Mouse (Mus musculus): ENCODE measurements around the gene Rhobtb1. TPM values are rescaled to one million over a fixed set of nuclear protein-coding genes. Genes with fewer than 3 reads are reported as not detected.
A peak's percentile ranks its signal among the peaks of the same experiment; 100 is the strongest.

Rhobtb1 gene
- polyA plus RNA-seq, 1 experiment from 2014 or later = 11.4 TPM

DNA sequence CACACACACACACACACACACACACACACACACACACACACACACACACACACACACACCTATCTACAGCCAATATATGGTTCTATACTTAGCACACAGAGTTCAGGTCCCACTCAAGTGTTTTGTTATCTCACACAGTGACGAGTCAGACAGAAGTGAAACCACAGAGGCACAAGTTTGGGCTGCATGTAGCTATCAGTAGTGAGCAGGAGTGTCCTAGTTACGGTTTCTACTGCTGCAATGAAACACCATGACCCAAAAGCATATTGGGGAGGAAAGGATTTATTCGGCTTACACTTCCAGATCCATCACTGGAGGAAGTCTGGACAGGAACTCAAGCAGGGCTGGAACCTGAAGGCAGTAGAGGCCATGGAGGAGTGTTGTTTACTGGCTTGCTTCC is 70.7 kb downstream of the Rhobtb1 start:
- H3K4me2 ChIP-seq (ENCODE audit: low read length) = no peak overlapping the region
- H3K4me3 ChIP-seq (ENCODE audit: low read length) = no peak overlapping the region
- H3K27me3 ChIP-seq (replicated peaks; ENCODE audit: control insufficient read depth, insufficient read depth, low read length) = no peaks in the 10 kb centered on the region
- no peak for ATAC-seq
- no peak overlapping the region for H3K9ac ChIP-seq (ENCODE audit: low read depth, low read length)
- no peaks in the 10 kb centered on the region for H3K36me3 ChIP-seq (ENCODE audit: control insufficient read depth, insufficient read depth, low read length)
- H3K4me1 ChIP-seq (ENCODE audit: control insufficient read depth, insufficient read depth, low read depth, low read length) = no peaks in the 10 kb centered on the region
- no peaks in the 10 kb centered on the region for H3K9me3 ChIP-seq (ENCODE audit: control insufficient read depth, low read length)
- 93% methylated on average over 3 of the region's 3 CpGs for WGBS
- H3K27ac ChIP-seq (ENCODE audit: low read depth, low read length) = no peak overlapping the region

DNA sequence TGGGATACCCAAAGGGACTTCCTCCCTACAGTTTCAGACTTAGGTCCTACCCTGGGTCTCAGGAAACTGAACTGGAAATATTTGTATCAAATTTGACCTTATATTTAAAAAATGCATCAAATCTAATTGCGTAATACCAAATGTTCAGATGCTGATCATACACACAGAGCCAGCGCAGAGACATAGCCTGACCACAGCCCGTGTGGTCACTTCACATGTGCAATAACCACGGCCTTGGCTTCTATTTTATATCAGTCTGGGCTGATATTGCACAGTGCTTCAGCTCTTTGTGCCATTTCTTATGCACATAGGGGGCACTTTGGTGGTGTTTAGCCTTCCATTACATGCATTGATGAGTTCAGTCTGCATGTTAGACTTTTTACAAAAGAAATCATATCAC is 72.0 kb downstream of the Rhobtb1 start:
- H3K4me2 ChIP-seq (ENCODE audit: low read length) = no peak overlapping the region
- no peaks in the 10 kb centered on the region for H3K9me3 ChIP-seq (ENCODE audit: control insufficient read depth, low read length)
- no peak overlapping the region for H3K4me3 ChIP-seq (ENCODE audit: low read length)
- ATAC-seq = no peak
- H3K27ac ChIP-seq (ENCODE audit: low read depth, low read length) = no peak overlapping the region
- no peaks in the 10 kb centered on the region for H3K4me1 ChIP-seq (ENCODE audit: control insufficient read depth, insufficient read depth, low read depth, low read length)
- no peaks in the 10 kb centered on the region for H3K36me3 ChIP-seq (ENCODE audit: control insufficient read depth, insufficient read depth, low read length)
- no peaks in the 10 kb centered on the region for H3K27me3 ChIP-seq (replicated peaks; ENCODE audit: control insufficient read depth, insufficient read depth, low read length)
- no peak overlapping the region for H3K9ac ChIP-seq (ENCODE audit: low read depth, low read length)
- WGBS = 98% methylated on average over 4 of the region's 4 CpGs

DNA sequence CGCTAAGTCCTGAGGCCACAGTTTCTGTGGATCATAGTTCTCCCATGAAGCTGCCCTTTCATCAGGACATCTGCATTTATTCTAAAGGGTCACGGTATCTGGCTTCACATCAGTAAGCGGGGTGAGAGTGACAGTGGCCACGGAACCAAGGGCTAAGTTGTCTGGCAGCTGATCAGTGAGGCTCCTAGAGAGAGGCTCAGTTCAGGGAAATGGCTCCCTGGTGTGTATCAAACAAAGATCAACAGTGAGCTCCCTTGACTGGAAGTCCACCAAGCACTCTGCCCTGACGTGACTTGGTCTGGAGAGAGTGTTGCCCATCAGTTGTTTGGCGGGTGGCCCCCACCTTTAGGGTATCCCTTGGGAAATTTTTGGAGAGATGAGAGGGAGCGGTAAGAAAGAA is 73.0 kb downstream of the Rhobtb1 start:
- H3K4me3 ChIP-seq (ENCODE audit: low read length) = no peak overlapping the region
- H3K9ac ChIP-seq (ENCODE audit: low read depth, low read length) = no peak overlapping the region
- no peaks in the 10 kb centered on the region for H3K36me3 ChIP-seq (ENCODE audit: control insufficient read depth, insufficient read depth, low read length)
- H3K4me1 ChIP-seq (ENCODE audit: control insufficient read depth, insufficient read depth, low read depth, low read length) = no peaks in the 10 kb centered on the region
- no peak overlapping the region for H3K4me2 ChIP-seq (ENCODE audit: low read length)
- no peaks in the 10 kb centered on the region for H3K27me3 ChIP-seq (replicated peaks; ENCODE audit: control insufficient read depth, insufficient read depth, low read length)
- H3K27ac ChIP-seq (ENCODE audit: low read depth, low read length) = no peak overlapping the region
- WGBS = 68% methylated on average over 7 of the region's 7 CpGs
- no peaks in the 10 kb centered on the region for H3K9me3 ChIP-seq (ENCODE audit: control insufficient read depth, low read length)
- no peak; the same call in 1 of the 2 replicates for ATAC-seq

DNA sequence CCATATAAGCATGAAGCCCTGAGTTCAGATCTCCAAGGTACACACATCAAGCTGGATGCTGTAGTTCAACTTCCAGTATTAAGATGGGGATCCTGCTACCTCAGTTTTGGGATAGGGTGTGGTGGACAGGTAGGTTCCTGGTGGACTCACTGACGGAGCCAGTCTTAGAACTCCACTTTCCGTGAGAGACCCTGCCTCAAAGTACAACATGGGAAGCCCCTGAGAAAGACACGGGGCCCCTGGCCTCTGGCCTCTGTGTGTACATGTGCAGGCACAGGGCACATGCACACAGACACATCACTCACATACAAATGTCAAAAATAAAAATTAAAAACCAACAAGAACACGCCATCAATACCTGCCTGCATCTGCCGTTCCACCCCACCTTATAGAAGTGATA is 74.2 kb downstream of the Rhobtb1 start:
- Histone ChIP-seq H3K27me3 (replicated peaks; ENCODE audit: control insufficient read depth, insufficient read depth, low read length) (no peaks in the 10 kb centered on the region), H3K36me3 (ENCODE audit: control insufficient read depth, insufficient read depth, low read length) (no peaks in the 10 kb centered on the region), H3K9ac (ENCODE audit: low read depth, low read length) (no peak overlapping the region), H3K4me2 (ENCODE audit: low read length) (no peak overlapping the region), H3K4me3 (ENCODE audit: low read length) (no peak overlapping the region), H3K27ac (ENCODE audit: low read depth, low read length) (no peak overlapping the region), H3K4me1 (ENCODE audit: control insufficient read depth, insufficient read depth, low read depth, low read length) (no peaks in the 10 kb centered on the region), H3K9me3 (ENCODE audit: control insufficient read depth, low read length) (no peaks in the 10 kb centered on the region)
- no peak for ATAC-seq
- 97% methylated on average over 5 of the region's 5 CpGs for WGBS

DNA sequence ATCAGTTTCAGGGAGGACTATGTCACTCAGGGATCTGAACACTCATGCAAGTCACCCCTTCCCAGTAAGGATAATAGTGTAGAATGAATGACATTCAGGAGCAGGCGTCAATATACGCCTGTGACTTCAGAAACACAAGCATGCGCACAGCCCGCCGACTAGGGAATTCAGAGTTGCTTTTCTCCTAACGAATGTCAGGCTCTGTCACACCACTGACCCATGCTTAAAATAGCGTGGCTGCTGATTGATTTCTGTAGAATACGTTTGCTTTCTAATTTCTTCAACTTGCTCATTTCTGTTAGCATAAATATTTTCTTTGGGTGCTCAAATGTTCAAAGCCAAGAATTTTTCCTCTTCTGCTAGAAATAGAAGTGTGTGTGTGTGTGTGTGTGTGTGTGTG is 74.7 kb downstream of the Rhobtb1 start:
- Histone ChIP-seq H3K4me2 (ENCODE audit: low read length) (no peak overlapping the region), H3K9ac (ENCODE audit: low read depth, low read length) (no peak overlapping the region), H3K4me1 (ENCODE audit: control insufficient read depth, insufficient read depth, low read depth, low read length) (no peaks in the 10 kb centered on the region), H3K27me3 (replicated peaks; ENCODE audit: control insufficient read depth, insufficient read depth, low read length) (no peaks in the 10 kb centered on the region), H3K9me3 (ENCODE audit: control insufficient read depth, low read length) (no peaks in the 10 kb centered on the region), H3K27ac (ENCODE audit: low read depth, low read length) (no peak overlapping the region), H3K4me3 (ENCODE audit: low read length) (no peak overlapping the region), H3K36me3 (ENCODE audit: control insufficient read depth, insufficient read depth, low read length) (no peaks in the 10 kb centered on the region)
- no peak for ATAC-seq
- WGBS = 76% methylated on average over 8 of the region's 8 CpGs

DNA sequence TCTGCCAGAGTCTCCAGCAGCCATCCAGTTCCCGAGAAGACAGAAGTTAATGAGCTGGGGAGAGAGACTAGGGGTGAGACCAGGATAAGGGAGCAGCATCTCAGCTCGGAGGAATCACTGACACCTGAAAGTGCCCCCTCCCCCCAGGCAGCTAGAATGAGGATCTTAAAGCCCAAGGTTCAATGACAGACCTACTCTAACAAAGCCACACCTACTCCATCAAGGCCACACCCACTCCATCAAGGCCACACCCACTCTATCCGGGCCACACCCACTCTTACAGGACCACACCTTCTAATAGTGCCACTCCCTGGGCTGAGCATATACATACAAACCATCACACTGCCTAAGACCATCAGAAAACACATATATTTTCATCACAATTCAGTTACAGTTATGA is 86.0 kb downstream of the Rhobtb1 start:
- H3K4me3 ChIP-seq (ENCODE audit: low read length) = no peak overlapping the region
- H3K27me3 ChIP-seq (replicated peaks; ENCODE audit: control insufficient read depth, insufficient read depth, low read length) = no peaks in the 10 kb centered on the region
- no peak for ATAC-seq
- no peaks in the 10 kb centered on the region for H3K4me1 ChIP-seq (ENCODE audit: control insufficient read depth, insufficient read depth, low read depth, low read length)
- no peaks in the 10 kb centered on the region; the same call in 1 of the 2 replicates for H3K36me3 ChIP-seq (ENCODE audit: control insufficient read depth, insufficient read depth, low read length)
- H3K9me3 ChIP-seq (ENCODE audit: control insufficient read depth, low read length) = no peaks in the 10 kb centered on the region; the same call in 1 of the 2 replicates
- WGBS = 71% methylated on average over 3 of the region's 3 CpGs
- no peak overlapping the region for H3K9ac ChIP-seq (ENCODE audit: low read depth, low read length)
- no peak overlapping the region for H3K27ac ChIP-seq (ENCODE audit: low read depth, low read length)
- no peak overlapping the region for H3K4me2 ChIP-seq (ENCODE audit: low read length)

DNA sequence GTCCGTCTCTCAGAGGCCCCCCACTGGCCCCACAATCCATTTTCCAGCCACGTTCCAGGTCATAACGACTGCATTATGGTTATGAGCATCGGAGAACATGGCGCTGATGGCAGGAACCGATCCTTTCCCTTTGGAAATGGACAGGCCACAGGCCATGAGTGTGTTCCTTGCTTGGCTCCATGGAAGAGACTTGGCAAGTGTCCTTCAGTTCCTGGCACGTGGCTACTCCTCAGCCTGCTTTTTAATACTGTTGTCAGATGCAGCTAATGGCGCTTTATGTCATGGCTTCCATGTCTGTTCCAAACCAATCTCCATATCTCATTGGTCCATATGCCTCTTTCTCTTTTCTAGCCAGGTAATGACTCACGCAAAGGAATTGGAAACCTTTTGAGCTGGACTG is 86.5 kb downstream of the Rhobtb1 start:
- Histone ChIP-seq H3K27ac (ENCODE audit: low read depth, low read length) (no peak overlapping the region), H3K4me3 (ENCODE audit: low read length) (no peak overlapping the region), H3K9me3 (ENCODE audit: control insufficient read depth, low read length) (no peaks in the 10 kb centered on the region; the same call in 1 of the 2 replicates), H3K27me3 (replicated peaks; ENCODE audit: control insufficient read depth, insufficient read depth, low read length) (no peaks in the 10 kb centered on the region), H3K4me1 (ENCODE audit: control insufficient read depth, insufficient read depth, low read depth, low read length) (no peaks in the 10 kb centered on the region), H3K9ac (ENCODE audit: low read depth, low read length) (no peak overlapping the region), H3K36me3 (ENCODE audit: control insufficient read depth, insufficient read depth, low read length) (no peaks in the 10 kb centered on the region; the same call in 1 of the 2 replicates), H3K4me2 (ENCODE audit: low read length) (no peak overlapping the region)
- no peak for ATAC-seq
- WGBS = 82% methylated on average over 9 of the region's 9 CpGs

DNA sequence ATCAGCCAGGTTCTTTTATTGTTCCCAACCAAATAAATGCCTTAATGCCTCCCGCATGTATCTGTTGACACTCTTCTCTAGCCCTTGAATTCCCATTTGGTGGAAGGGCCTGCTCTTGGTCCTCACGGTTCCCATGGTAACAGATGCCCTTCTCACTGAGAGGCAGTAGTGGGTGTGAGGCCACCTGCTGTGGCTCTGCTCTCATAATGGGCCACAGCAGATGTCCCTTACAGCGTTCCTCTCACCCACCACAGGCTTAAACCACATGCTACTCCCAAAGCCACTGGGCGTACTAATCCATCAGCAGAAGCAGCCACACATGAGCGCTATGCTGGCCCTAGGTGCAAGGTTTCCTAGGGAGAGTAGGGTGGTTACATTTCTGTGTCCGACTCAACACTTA is 87.1 kb downstream of the Rhobtb1 start:
- no peak overlapping the region for H3K4me3 ChIP-seq (ENCODE audit: low read length)
- H3K27me3 ChIP-seq (replicated peaks; ENCODE audit: control insufficient read depth, insufficient read depth, low read length) = no peaks in the 10 kb centered on the region
- no peak overlapping the region for H3K27ac ChIP-seq (ENCODE audit: low read depth, low read length)
- H3K4me1 ChIP-seq (ENCODE audit: control insufficient read depth, insufficient read depth, low read depth, low read length) = no peaks in the 10 kb centered on the region
- no peaks in the 10 kb centered on the region; the same call in 1 of the 2 replicates for H3K9me3 ChIP-seq (ENCODE audit: control insufficient read depth, low read length)
- no peaks in the 10 kb centered on the region; the same call in 1 of the 2 replicates for H3K36me3 ChIP-seq (ENCODE audit: control insufficient read depth, insufficient read depth, low read length)
- ATAC-seq = peak; percentile 45; the same call in 1 of the 2 replicates
- no peak overlapping the region for H3K4me2 ChIP-seq (ENCODE audit: low read length)
- 49% methylated on average over 6 of the region's 6 CpGs for WGBS
- no peak overlapping the region for H3K9ac ChIP-seq (ENCODE audit: low read depth, low read length)

DNA sequence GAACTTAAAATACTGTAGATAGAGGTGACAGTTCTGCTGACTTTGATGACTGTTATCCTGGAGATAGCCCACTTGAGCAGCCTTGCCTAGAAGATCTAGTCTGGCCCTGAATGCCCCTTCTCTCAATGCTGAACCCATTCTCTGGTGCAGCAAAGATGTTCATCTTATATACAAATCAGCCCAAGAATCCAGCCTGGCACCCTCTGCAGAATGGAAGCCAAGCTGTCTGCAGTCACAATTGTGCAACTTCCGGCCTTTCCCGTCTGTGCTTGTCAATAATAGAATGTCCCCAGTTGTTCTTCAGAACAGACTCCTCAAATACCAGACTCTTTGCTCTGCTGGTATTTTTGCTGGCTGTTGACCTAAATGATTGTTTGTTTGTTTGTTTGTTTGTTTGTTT is 89.3 kb downstream of the Rhobtb1 start:
- H3K4me3 ChIP-seq (ENCODE audit: low read length) = no peak overlapping the region
- H3K27ac ChIP-seq (ENCODE audit: low read depth, low read length) = no peak overlapping the region

DNA sequence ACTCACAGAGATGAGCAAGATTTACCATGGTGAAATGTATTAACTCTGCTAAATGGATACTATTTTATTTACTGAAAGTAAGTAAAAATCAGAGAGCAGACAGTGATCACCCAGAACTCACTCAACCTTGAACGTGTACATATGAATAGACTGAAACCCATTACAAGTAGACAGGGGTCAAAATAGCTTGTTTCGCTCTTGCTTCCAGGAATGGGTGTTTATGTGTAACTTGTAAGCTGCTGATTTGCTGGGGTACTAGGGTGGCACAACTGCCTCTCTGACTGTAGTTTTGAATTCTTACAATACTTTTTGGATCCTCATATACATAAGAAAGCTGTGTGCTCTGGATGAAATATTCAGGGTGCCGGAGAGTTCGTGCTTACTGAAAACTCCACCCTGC is 93.9 kb downstream of the Rhobtb1 start:
- H3K27me3 ChIP-seq (replicated peaks; ENCODE audit: control insufficient read depth, insufficient read depth, low read length) = no peaks in the 10 kb centered on the region

More for the DNA sequence above, 89.3 kb downstream of the Rhobtb1 start:
- Histone ChIP-seq H3K9ac (ENCODE audit: low read depth, low read length) (no peak overlapping the region), H3K36me3 (ENCODE audit: control insufficient read depth, insufficient read depth, low read length) (no peaks in the 10 kb centered on the region; the same call in 1 of the 2 replicates), H3K4me1 (ENCODE audit: control insufficient read depth, insufficient read depth, low read depth, low read length) (no peaks in the 10 kb centered on the region), H3K27me3 (replicated peaks; ENCODE audit: control insufficient read depth, insufficient read depth, low read length) (no peaks in the 10 kb centered on the region), H3K9me3 (ENCODE audit: control insufficient read depth, low read length) (no peaks in the 10 kb centered on the region; the same call in 1 of the 2 replicates), H3K4me2 (ENCODE audit: low read length) (no peak overlapping the region)
- no peak for ATAC-seq
- WGBS = 80% methylated on average over 2 of the region's 2 CpGs

More for the DNA sequence above, 93.9 kb downstream of the Rhobtb1 start:
- H3K4me2 ChIP-seq (ENCODE audit: low read length) = no peak overlapping the region
- 83% methylated on average over 4 of the region's 4 CpGs for WGBS
- H3K4me1 ChIP-seq (ENCODE audit: control insufficient read depth, insufficient read depth, low read depth, low read length) = no peaks in the 10 kb centered on the region
- H3K36me3 ChIP-seq (ENCODE audit: control insufficient read depth, insufficient read depth, low read length) = 0 out of 2 replicates have a peak, but pooled peaks cover 2% of the 10 kb centered on the region
- ATAC-seq = no peak
- H3K4me3 ChIP-seq (ENCODE audit: low read length) = no peak overlapping the region
- H3K9me3 ChIP-seq (ENCODE audit: control insufficient read depth, low read length) = no peaks in the 10 kb centered on the region; the same call in 1 of the 2 replicates
- no peak overlapping the region for H3K27ac ChIP-seq (ENCODE audit: low read depth, low read length)
- H3K9ac ChIP-seq (ENCODE audit: low read depth, low read length) = no peak overlapping the region
